Mouse (Mus musculus) CD4-positive helper T cell, adult 2 months (primary cell): ENCODE data around the gene Rsph3a.
"Not testable (repeated sequence)": the region's sequence is repeated elsewhere in the genome, so short reads cannot be mapped to it uniquely, and the experiment has no call there.

ENCODE experiments used
- DNase-seq: peaks from one replicate; pipeline ENCODE4 v3.0.0-alpha.2; 2012; ENCODE audit warnings: low read depth, missing footprints, low spot score

Gene Rsph3a

DNA sequence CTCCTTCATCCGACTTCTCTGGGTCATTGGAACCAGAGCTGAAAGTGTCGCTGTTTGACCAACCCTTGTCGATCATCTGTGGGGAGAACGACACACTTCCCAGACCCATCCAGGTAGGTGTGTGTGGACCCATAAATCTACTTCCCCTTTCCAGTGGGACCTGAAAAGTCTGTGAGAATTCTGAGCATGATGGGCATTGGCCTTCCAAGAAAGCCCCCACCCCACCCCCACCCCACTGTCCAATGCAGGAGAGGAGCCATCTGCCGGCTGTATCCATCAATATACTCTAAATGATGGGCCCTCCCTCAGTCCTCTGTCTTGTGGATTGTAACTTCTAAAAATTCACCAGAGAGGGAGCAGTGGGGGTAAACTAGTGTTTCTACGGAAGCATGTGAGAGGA, 16.8 kb upstream of the Rsph3a start:
- DNase-seq, result no peak

DNA sequence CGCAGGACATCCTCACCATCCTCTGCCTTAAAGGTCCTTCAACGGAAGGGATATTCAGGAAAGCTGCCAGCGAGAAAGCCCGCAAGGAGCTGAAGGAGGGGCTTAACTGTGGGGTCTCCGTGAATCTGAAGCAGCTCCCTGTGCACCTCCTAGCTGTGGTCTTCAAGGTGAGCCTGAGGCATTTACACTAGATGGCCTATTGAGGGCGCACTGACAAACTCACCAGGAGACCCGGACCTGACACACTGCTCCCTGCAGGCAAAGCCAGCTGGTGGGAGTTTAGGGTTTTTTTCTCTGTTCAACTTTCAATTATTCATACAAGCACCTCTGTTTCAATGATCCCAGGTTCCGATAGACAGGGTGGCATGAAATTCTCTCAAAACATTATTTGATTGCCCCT, 16.1 kb upstream of the Rsph3a start:
- peak; percentile 70 for DNase-seq

DNA sequence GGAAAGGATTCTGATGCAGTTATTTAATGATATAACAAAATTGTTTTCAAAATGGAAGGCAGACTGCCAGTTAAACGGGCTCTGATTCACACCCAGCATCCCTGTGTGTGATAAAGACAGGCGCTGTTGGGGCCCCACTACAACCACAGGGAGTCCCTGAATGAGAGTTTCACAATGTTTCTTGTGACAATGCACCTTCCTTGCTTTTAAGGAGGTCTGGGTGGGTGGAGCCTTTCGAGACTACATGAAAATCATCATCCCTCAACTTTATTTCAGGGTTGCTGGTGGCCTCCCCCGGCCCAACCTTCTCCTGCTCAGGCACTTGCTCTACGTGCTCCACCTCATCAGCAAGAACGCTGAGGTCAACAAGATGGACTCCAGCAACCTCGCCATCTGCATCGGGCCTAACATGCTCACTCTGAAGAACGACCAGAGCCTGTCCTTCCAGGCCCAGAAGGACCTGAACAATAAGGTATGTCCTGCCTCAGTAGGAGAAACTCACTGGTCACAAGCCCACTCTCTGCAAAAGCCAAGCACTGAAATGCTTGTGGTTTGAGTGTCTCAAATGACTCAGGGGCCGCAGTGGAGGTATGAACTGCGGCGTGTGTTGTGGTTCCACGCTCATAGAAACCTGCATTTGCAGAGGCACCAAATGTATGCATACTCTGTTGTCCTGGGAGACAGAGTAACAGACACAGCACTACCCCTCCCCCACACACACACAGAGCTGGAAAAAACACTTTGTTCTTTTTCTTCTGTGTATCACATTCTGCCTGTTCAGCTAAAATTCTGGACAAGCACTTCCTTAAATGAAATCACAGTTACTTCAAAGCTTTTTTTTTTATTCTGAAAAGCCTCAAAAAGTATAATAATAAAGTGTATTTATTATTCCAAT, 14.1 kb upstream of the Rsph3a start:
- peak; percentile 80 for DNase-seq

DNA sequence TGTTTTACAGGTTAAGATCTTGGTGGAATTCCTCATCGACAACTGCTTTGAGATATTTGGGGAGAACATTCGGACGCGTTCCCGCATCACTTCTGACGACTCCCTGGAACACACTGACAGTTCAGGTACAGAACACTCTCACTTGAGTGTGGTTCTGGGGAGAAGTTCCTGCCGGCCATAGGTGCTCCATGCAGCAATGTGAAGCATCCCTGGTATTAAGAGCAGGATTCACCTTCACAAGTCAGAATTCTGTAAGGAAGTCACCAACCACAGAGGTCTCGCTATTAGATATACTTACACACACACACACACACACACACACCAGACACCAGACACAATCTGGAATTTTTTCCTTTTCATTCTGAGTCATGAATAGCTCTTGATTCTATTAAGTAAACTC, 13.3 kb upstream of the Rsph3a start:
- DNase-seq, result not testable (repeated sequence)

- DNase-seq, result peak; percentile 88
These were observed 5.8 kb upstream of the Rsph3a start for GRCm38 (mm10) chr17:7939640-7940039.

DNA sequence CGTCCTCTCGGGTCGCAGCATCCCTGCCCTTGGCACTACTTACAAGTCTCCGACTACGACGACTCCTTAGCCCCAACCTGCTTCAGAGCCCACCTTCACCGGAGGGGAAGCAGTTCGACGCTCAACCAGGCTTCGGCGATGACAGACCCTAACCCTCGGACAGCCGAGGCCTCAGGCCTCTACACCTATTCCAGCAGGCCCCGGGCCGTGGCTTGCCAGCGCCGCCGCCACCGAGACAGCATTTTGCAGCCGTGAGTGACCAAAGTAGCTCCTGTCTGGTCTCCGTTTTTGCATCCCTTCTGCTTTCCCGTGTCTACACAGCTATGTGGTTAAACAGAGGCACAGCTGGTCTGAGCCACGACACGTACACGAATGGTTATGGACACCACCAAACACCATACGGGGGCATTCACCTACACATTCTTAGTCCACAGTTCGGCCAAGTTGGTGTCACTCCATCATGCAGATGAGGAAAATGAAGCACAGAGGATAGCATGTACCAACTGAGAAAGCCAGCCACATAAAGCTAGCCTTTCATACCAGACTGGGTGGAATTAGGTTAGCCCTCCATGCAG, 726 bp downstream of the Rsph3a start:
- DNase-seq, result not testable (repeated sequence)

- DNase-seq, result not testable (repeated sequence)
These were observed 5.9 kb downstream of the Rsph3a start for GRCm38 (mm10) chr17:7951333-7951732.

- DNase-seq, result not testable (repeated sequence)
These were observed 11.8 kb downstream of the Rsph3a start for GRCm38 (mm10) chr17:7957242-7957641.

GRCm38 (mm10) chr17:7963333-7963732, 17.9 kb downstream of the Rsph3a start:
- not testable (repeated sequence) for DNase-seq

- DNase-seq, result not testable (repeated sequence)
These were observed 19.0 kb downstream of the Rsph3a start for GRCm38 (mm10) chr17:7964398-7964797.

DNA sequence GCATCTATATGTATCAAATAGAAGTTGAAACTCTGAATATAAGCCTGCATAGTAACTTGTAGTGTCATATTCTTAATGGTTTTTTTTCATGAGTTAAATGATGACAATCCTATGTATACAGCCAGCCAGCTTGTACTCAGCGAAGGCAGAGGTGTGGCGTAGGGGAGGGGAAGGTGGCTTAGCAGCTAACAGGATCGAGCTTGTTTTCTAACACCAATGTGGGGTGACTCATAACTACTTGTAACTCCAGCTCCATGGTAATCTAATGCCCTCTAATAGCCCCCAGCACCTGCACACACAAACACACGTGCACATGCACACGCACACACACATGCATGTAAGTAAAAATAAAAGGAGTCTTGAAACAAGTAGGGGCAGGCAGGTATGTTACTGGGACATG, 23.1 kb downstream of the Rsph3a start:
- not testable (repeated sequence) for DNase-seq

GRCm38 (mm10) chr17:7969782-7970181, 24.4 kb downstream of the Rsph3a start:
- not testable (repeated sequence) for DNase-seq

DNA sequence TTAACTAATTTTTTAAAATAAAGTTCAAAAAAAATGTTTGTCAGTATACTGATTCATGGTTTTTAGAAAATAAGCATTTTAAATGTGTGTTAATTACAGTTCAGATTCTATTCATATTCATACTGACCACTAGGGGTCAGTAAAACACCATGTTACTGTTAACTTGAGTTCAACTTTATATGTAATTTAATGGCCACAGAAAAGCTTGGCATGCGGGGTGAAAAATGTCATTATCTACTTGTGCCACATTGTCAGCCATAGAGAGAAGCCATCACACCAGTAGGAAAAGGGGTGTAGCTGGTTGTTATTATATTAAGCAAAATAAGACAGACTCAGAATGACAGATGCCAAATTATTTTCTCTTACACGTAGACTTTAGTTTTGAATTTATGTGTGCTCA, 38.1 kb downstream of the Rsph3a start:
- not testable (repeated sequence) for DNase-seq

DNA sequence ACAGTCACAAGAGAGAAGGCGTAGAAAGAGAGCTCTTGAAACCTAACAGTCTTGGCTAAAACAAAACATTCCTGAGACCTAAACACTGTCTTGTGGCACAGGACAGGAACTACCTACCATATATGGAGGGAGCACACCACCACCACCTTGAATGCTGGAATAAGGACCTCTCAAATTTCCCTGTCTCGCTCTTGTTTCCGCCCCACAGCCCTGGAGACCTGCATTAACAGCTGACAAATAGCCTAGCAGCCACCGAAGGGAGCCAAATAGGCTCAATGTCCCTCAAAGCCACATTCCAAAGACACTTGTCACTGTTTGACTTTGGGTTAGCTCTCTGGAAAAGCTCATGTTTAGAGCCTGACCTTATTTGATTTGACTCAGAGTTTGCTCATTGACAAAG, 40.2 kb downstream of the Rsph3a start:
- DNase-seq, result not testable (repeated sequence)

DNA sequence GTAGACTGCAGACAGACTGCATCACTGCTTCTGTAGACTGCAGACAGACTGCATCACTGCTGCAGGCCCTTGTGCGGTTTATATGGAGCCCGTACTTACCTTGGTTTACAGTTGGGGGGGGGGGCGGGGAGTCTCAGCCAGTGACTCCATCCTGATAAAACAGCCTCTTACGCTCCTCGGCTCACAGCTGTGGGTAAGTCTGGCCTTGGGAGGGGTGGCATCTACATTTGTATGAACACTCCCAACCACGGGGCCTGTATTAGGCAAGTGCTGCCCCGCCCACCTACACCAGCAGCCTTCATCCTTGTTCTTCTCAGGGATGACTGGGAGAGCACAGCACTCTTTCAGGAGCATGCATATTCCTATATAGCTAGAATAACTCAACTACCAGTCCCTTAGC, 41.6 kb downstream of the Rsph3a start:
- not testable (repeated sequence) for DNase-seq

GRCm38 (mm10) chr17:8003248-8003647, 57.8 kb downstream of the Rsph3a start:
- DNase-seq, result not testable (repeated sequence)

DNA sequence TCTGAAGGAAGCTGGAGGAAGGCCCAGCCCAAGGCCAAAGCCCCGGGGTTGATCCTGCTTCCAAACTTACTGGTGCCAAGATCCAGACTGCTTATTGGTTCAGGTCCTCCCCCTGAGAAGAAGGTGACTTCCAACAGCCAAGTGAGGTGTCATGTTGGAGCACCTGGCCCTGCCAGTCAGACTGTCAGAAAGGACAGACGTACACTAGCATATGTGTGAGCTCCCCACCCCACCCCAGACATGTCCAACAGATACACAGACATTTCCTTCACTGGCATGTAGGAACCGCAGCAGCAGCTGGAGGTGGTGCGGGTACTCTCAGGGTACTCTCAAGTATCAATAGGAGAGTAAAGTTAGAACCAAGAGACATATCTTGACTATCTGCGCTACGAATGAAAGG, 61.4 kb downstream of the Rsph3a start:
- DNase-seq, result not testable (repeated sequence)

GRCm38 (mm10) chr17:8009565-8009964, 64.2 kb downstream of the Rsph3a start:
- DNase-seq, result not testable (repeated sequence)

DNA sequence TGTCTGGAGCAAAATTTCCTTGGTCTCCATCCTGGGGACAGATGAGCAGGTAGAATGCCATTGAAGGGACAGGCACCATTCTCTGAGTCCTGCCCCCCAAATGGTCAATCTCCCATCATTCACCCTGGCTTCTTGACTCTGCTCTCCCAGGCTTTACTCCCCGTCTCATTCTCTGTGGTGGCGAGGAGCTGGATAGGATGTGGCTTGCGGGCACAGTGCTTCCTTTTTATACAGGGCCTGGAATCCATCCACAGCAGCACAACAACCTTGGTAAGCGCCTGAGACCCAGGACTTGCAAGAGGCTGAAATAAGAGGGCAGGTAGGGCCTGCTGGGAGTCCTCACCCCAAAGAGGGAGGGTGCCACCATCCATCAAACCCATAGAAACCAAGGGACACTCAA, 68.6 kb downstream of the Rsph3a start:
- not testable (repeated sequence) for DNase-seq

DNA sequence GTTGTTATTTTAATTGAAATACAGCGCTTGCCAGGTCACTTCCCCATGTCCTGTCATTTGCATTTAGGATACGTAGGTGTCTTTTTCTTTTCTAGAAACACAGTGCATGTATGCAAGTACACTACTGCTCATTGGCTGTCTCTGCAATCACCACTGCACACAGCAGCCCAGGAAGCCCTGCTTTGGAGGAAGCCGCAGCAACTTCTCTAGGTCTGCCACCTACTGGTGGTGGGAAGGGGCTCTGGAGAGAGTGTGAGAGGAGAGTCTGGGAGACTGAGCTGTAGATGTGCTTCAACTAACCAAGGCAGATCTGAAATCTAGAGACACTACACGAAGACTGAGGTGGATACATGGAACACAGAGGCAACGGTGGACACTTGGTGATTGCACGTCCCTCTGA, 77.3 kb downstream of the Rsph3a start:
- not testable (repeated sequence) for DNase-seq

DNA sequence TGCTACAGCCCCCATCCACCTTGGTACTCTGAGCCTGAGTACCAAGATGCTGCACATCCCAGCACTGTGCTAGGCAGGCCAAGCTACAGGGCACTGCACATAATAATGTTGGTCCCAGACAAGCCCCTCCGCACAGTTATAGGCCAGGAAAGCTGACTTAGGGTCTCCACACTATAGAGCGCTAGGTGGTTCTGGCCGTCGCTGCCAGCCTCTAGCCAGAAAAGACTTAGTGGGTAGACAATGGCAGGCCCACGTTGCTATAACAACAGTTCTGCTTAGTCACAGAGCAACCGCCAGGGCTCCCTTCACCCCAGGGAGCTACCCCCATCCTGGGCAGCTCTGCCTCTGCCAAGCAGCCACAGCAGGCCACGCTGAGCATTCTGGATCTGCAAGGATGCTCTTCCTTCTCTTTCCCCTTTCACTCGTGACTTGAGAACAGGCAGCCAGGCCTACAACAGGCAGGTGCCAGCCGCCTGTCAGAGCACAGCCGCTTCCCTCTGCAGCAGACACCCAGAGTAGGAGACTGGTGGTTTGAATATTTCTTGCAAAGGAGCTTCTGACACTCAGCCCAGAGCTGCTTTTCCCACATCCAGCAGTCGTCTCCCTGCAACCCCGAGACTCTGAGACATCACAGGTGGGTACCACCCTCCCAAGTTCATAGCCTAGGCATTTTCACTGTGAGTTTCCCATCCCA, 82.2 kb downstream of the Rsph3a start:
- DNase-seq, result not testable (repeated sequence)
